Mouse (Mus musculus): ENCODE results near the gene Hmgn5. TPM values are rescaled to one million over a fixed set of nuclear protein-coding genes. Genes with fewer than 3 reads are reported as not detected.

Gene Hmgn5
- total RNA-seq (2022): 10 to 100 TPM; 10.9 to 16.3 (median 11.8) TPM

DNA sequence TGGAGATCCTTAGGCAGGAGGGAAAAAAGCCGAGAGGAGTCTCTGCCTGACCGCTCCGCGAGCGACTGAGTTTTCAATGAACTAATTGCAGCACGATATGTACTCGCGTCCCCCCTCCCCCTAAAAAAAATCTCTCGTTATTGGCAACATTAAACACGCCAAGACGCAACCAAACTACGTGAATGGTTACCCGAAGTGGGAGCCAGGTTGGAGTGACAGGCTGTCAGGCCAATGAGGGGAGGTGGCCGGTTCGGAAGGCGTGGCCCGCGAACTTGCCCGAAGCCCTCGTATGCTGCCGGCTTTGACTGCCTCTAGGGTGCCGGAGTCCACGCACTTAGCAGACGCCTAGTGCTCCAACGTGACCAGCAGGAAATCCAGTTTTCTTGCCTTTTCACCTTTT, at the start of gene Hmgn5:
Hmgn5 (minus strand) TSS at position 122 of the 400 bp plus-strand sequence.
- peak; percentile 93 for DNase-seq (ENCODE audit: low spot score)

DNA sequence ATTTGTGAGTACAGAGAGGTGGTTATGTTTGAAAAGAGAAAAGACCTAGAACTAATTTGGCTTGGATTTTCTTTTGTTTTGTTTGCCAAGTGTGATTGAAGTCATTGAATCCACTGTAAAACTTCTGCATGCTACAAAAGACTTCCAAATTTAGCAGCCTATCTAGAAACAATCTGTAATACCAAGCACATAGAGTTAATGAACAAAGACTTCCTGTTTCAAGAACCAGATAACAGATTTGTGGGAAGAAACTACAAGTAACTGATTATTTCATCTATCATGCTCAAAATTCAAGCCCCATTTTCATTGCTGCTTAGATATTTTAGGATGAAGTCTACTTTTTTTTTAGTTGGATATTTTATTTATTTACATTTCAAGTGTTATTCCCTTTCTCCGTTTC, 34.6 kb upstream of the Hmgn5 start:
- DNase-seq (ENCODE audit: low spot score): no peak

GRCm38 (mm10) chrX:109026224-109026623, 13.0 kb upstream of the Hmgn5 start:
- no peak for DNase-seq (ENCODE audit: low spot score)

- no peak for DNase-seq (ENCODE audit: low spot score)
These were observed 7.7 kb upstream of the Hmgn5 start for GRCm38 (mm10) chrX:109020858-109021257.

GRCm38 (mm10) chrX:109014166-109014565, 962 bp upstream of the Hmgn5 start:
- DNase-seq (ENCODE audit: low spot score): peak; percentile 0

GRCm38 (mm10) chrX:109013686-109014085, 482 bp upstream of the Hmgn5 start:
- no peak for DNase-seq (ENCODE audit: low spot score)

GRCm38 (mm10) chrX:109012371-109013031, 703 bp downstream of the Hmgn5 start:
- DNase-seq (ENCODE audit: low spot score): peak; percentile 44

- DNase-seq (ENCODE audit: low spot score): peak; percentile 3
These were observed 1.5 kb downstream of the Hmgn5 start for GRCm38 (mm10) chrX:109011611-109012185.

GRCm38 (mm10) chrX:109001277-109001676, 11.9 kb downstream of the Hmgn5 start:
- DNase-seq (ENCODE audit: low spot score): no peak

Other genes with a start within 250 kb of the Hmgn5 start
- gene Brwd3, start 179.0 kb downstream of the Hmgn5 start, total RNA-seq (2022): 1 to 10 TPM; 4.3 to 4.9 (median 4.7) TPM
- gene Sh3bgrl, start 82.0 kb upstream of the Hmgn5 start, total RNA-seq (2022): 10 to 100 TPM; 26.3 to 36.2 (median 31.2) TPM
- under 1 TPM in 2 of 4 experiments, not detected in 2; 0.11 to 0.19 TPM for gene Gm6377, start 183.4 kb upstream of the Hmgn5 start, total RNA-seq (2022)